Mouse (Mus musculus): ENCODE measurements at regions not wholly inside any gene's neighbourhood (a gene's known extent, or its start where the extent isn't known, plus 50 kb on each side); places are given as distances from the start of the nearest gene placed in this dataset.

- no peak for ATAC-seq (ENCODE audit: insufficient read depth, low FRiP score, low TSS enrichment)
- no peak overlapping the region for H3K4me2 ChIP-seq (ENCODE audit: low read depth)
- H3K27ac ChIP-seq (ENCODE audit: low read depth, low read length): no peak overlapping the region
- no peak overlapping the region for H3K4me3 ChIP-seq (ENCODE audit: low read depth, low read length)
- no peaks in the 10 kb centered on the region for H3K9me3 ChIP-seq (ENCODE audit: control insufficient read depth, low read length)
- DNase-seq (ENCODE audit: low spot score): no peak
- no peaks in the 10 kb centered on the region for H3K27me3 ChIP-seq (ENCODE audit: control insufficient read depth, insufficient read depth, low read length)
- H3K9ac ChIP-seq (ENCODE audit: low read length): no peak overlapping the region
- no peaks in the 10 kb centered on the region for H3K36me3 ChIP-seq (ENCODE audit: control insufficient read depth, insufficient read depth, low read length)
- no peaks in the 10 kb centered on the region for H3K4me1 ChIP-seq (ENCODE audit: control insufficient read depth, insufficient read depth, low read length)
Observed at GRCm38 (mm10) chr5:47185868-47186267, 797.1 kb upstream of the Slit2 start.

GRCm38 (mm10) chr5:47202164-47202914 is 780.6 kb upstream of the Slit2 start:
- Histone ChIP-seq H3K36me3 (ENCODE audit: control insufficient read depth, insufficient read depth, low read length) (no peaks in the 10 kb centered on the region), H3K4me1 (ENCODE audit: control insufficient read depth, insufficient read depth, low read length) (no peaks in the 10 kb centered on the region), H3K4me2 (ENCODE audit: low read depth) (no peak overlapping the region), H3K9me3 (ENCODE audit: control insufficient read depth, low read length) (no peaks in the 10 kb centered on the region), H3K27ac (ENCODE audit: low read depth, low read length) (no peak overlapping the region), H3K9ac (ENCODE audit: low read length) (no peak overlapping the region), H3K4me3 (ENCODE audit: low read depth, low read length) (no peak overlapping the region), H3K27me3 (ENCODE audit: control insufficient read depth, insufficient read depth, low read length) (no peaks in the 10 kb centered on the region)
- ATAC-seq (ENCODE audit: insufficient read depth, low FRiP score, low TSS enrichment) (no peak), DNase-seq (ENCODE audit: low spot score) (no peak)
- 83% methylated on average over 3 of the region's 3 CpGs for WGBS

- Histone ChIP-seq H3K27me3 (ENCODE audit: control insufficient read depth, insufficient read depth, low read length) (no peaks in the 10 kb centered on the region), H3K36me3 (ENCODE audit: control insufficient read depth, insufficient read depth, low read length) (no peaks in the 10 kb centered on the region), H3K4me2 (ENCODE audit: low read depth) (no peak overlapping the region), H3K27ac (ENCODE audit: low read depth, low read length) (no peak overlapping the region), H3K4me3 (ENCODE audit: low read depth, low read length) (no peak overlapping the region), H3K4me1 (ENCODE audit: control insufficient read depth, insufficient read depth, low read length) (no peaks in the 10 kb centered on the region), H3K9me3 (ENCODE audit: control insufficient read depth, low read length) (no peaks in the 10 kb centered on the region), H3K9ac (ENCODE audit: low read length) (no peak overlapping the region)
- no peak for ATAC-seq (ENCODE audit: insufficient read depth, low FRiP score, low TSS enrichment)
- DNase-seq (ENCODE audit: low spot score): no peak
- WGBS: 85% methylated on average over 1 of the region's 1 CpGs
Observed at GRCm38 (mm10) chr5:47202915-47203296, 780.0 kb upstream of the Slit2 start.

- ATAC-seq (ENCODE audit: insufficient read depth, low FRiP score, low TSS enrichment) (no peak), DNase-seq (ENCODE audit: low spot score) (no peak)
- H3K27ac ChIP-seq (ENCODE audit: low read depth, low read length): no peak overlapping the region
- H3K4me1 ChIP-seq (ENCODE audit: control insufficient read depth, insufficient read depth, low read length): no peaks in the 10 kb centered on the region
- H3K4me2 ChIP-seq (ENCODE audit: low read depth): no peak overlapping the region
- H3K27me3 ChIP-seq (ENCODE audit: control insufficient read depth, insufficient read depth, low read length): no peaks in the 10 kb centered on the region
- H3K9me3 ChIP-seq (ENCODE audit: control insufficient read depth, low read length): no peaks in the 10 kb centered on the region
- H3K36me3 ChIP-seq (ENCODE audit: control insufficient read depth, insufficient read depth, low read length): no peaks in the 10 kb centered on the region
- no peak overlapping the region for H3K4me3 ChIP-seq (ENCODE audit: low read depth, low read length)
- no peak overlapping the region for H3K9ac ChIP-seq (ENCODE audit: low read length)
- WGBS: 64% methylated on average over 1 of the region's 1 CpGs
Observed at GRCm38 (mm10) chr5:47210542-47210941, 772.4 kb upstream of the Slit2 start.

- Histone ChIP-seq H3K36me3 (ENCODE audit: control insufficient read depth, insufficient read depth, low read length) (no peaks in the 10 kb centered on the region), H3K4me3 (ENCODE audit: low read depth, low read length) (no peak overlapping the region), H3K9ac (ENCODE audit: low read length) (no peak overlapping the region), H3K9me3 (ENCODE audit: control insufficient read depth, low read length) (no peaks in the 10 kb centered on the region), H3K4me2 (ENCODE audit: low read depth) (no peak overlapping the region), H3K27ac (ENCODE audit: low read depth, low read length) (no peak overlapping the region), H3K4me1 (ENCODE audit: control insufficient read depth, insufficient read depth, low read length) (no peaks in the 10 kb centered on the region), H3K27me3 (ENCODE audit: control insufficient read depth, insufficient read depth, low read length) (no peaks in the 10 kb centered on the region)
- ATAC-seq (ENCODE audit: insufficient read depth, low FRiP score, low TSS enrichment) (no peak), DNase-seq (ENCODE audit: low spot score) (no peak)
Observed at GRCm38 (mm10) chr5:47215421-47215820, 767.5 kb upstream of the Slit2 start.

- DNase-seq (ENCODE audit: low spot score) (no peak), ATAC-seq (ENCODE audit: insufficient read depth, low FRiP score, low TSS enrichment) (no peak)
- Histone ChIP-seq H3K36me3 (ENCODE audit: control insufficient read depth, insufficient read depth, low read length) (no peaks in the 10 kb centered on the region), H3K27ac (ENCODE audit: low read depth, low read length) (no peak overlapping the region), H3K27me3 (ENCODE audit: control insufficient read depth, insufficient read depth, low read length) (no peaks in the 10 kb centered on the region), H3K4me2 (ENCODE audit: low read depth) (no peak overlapping the region), H3K4me1 (ENCODE audit: control insufficient read depth, insufficient read depth, low read length) (no peaks in the 10 kb centered on the region), H3K4me3 (ENCODE audit: low read depth, low read length) (no peak overlapping the region), H3K9ac (ENCODE audit: low read length) (no peak overlapping the region), H3K9me3 (ENCODE audit: control insufficient read depth, low read length) (no peaks in the 10 kb centered on the region)
- WGBS: 80% methylated on average over 1 of the region's 1 CpGs
Observed at GRCm38 (mm10) chr5:47225247-47225646, 757.7 kb upstream of the Slit2 start.

- 69% methylated on average over 1 of the region's 1 CpGs for WGBS
- H3K36me3 ChIP-seq (ENCODE audit: control insufficient read depth, insufficient read depth, low read length): no peaks in the 10 kb centered on the region
- no peak overlapping the region for H3K4me3 ChIP-seq (ENCODE audit: low read depth, low read length)
- DNase-seq (ENCODE audit: low spot score) (no peak), ATAC-seq (ENCODE audit: insufficient read depth, low FRiP score, low TSS enrichment) (no peak)
- no peaks in the 10 kb centered on the region for H3K9me3 ChIP-seq (ENCODE audit: control insufficient read depth, low read length)
- no peaks in the 10 kb centered on the region for H3K27me3 ChIP-seq (ENCODE audit: control insufficient read depth, insufficient read depth, low read length)
- no peak overlapping the region for H3K9ac ChIP-seq (ENCODE audit: low read length)
- H3K4me1 ChIP-seq (ENCODE audit: control insufficient read depth, insufficient read depth, low read length): no peaks in the 10 kb centered on the region
- no peak overlapping the region for H3K27ac ChIP-seq (ENCODE audit: low read depth, low read length)
- H3K4me2 ChIP-seq (ENCODE audit: low read depth): no peak overlapping the region
Observed at GRCm38 (mm10) chr5:47236094-47236493, 746.8 kb upstream of the Slit2 start.

GRCm38 (mm10) chr5:47240060-47240459 is 742.9 kb upstream of the Slit2 start:
- ATAC-seq (ENCODE audit: insufficient read depth, low FRiP score, low TSS enrichment): peak; percentile 27; the same call in 1 of the 2 replicates
- no peak overlapping the region for H3K4me2 ChIP-seq (ENCODE audit: low read depth)
- H3K4me1 ChIP-seq (ENCODE audit: control insufficient read depth, insufficient read depth, low read length): no peaks in the 10 kb centered on the region
- no peak overlapping the region for H3K9ac ChIP-seq (ENCODE audit: low read length)
- no peak for DNase-seq (ENCODE audit: low spot score)
- no peaks in the 10 kb centered on the region for H3K36me3 ChIP-seq (ENCODE audit: control insufficient read depth, insufficient read depth, low read length)
- H3K27ac ChIP-seq (ENCODE audit: low read depth, low read length): no peak overlapping the region
- 67% methylated on average over 2 of the region's 2 CpGs for whole genome bisulfite sequencing
- no peak overlapping the region for H3K4me3 ChIP-seq (ENCODE audit: low read depth, low read length)
- H3K9me3 ChIP-seq (ENCODE audit: control insufficient read depth, low read length): no peaks in the 10 kb centered on the region
- no peaks in the 10 kb centered on the region for H3K27me3 ChIP-seq (ENCODE audit: control insufficient read depth, insufficient read depth, low read length)

GRCm38 (mm10) chr5:47240586-47240985 is 742.4 kb upstream of the Slit2 start:
- no peaks in the 10 kb centered on the region for H3K36me3 ChIP-seq (ENCODE audit: control insufficient read depth, insufficient read depth, low read length)
- no peak overlapping the region for H3K4me2 ChIP-seq (ENCODE audit: low read depth)
- H3K4me1 ChIP-seq (ENCODE audit: control insufficient read depth, insufficient read depth, low read length): no peaks in the 10 kb centered on the region
- no peak for DNase-seq (ENCODE audit: low spot score)
- WGBS: 77% methylated on average over 7 of the region's 7 CpGs
- no peak overlapping the region for H3K4me3 ChIP-seq (ENCODE audit: low read depth, low read length)
- H3K9ac ChIP-seq (ENCODE audit: low read length): no peak overlapping the region
- no peak overlapping the region for H3K27ac ChIP-seq (ENCODE audit: low read depth, low read length)
- H3K9me3 ChIP-seq (ENCODE audit: control insufficient read depth, low read length): no peaks in the 10 kb centered on the region
- H3K27me3 ChIP-seq (ENCODE audit: control insufficient read depth, insufficient read depth, low read length): no peaks in the 10 kb centered on the region
- no peak for ATAC-seq (ENCODE audit: insufficient read depth, low FRiP score, low TSS enrichment)
